Mouse (Mus musculus) G1E (cell line): ENCODE measurements at regions not wholly inside any gene's neighbourhood (a gene's known extent, or its start where the extent isn't known, plus 50 kb on each side); places are given as distances from the start of the nearest gene placed in this dataset.

ENCODE experiments used
- CTCF ChIP-seq: IDR thresholded peaks from 2 replicates; pipeline ENCODE4 v1.5.1; 2012; ENCODE audit warnings: low read depth, low read length, inconsistent platforms, mixed read lengths
- GATA1 ChIP-seq: IDR thresholded peaks from 2 replicates; pipeline ENCODE4 v1.6.1; 2012; ENCODE audit warnings: borderline replicate concordance, low read length, inconsistent platforms, mixed read lengths
- GATA2 ChIP-seq: IDR thresholded peaks from 2 replicates; pipeline ENCODE4 v1.6.1; 2012; ENCODE audit warnings: low read depth, low read length, inconsistent platforms, borderline replicate concordance
- POLR2AphosphoS5 ChIP-seq: IDR thresholded peaks from 2 replicates; pipeline ENCODE4 v1.6.1; 2012; ENCODE audit warnings: low read depth, low read length, inconsistent platforms; ENCODE audit not compliant: insufficient replicate concordance
- TAL1 ChIP-seq: conservative IDR thresholded peaks from 2 replicates; pipeline ENCODE4 v1.6.1; 2012; ENCODE audit warnings: low read depth, low read length, inconsistent platforms, mixed read lengths

DNA sequence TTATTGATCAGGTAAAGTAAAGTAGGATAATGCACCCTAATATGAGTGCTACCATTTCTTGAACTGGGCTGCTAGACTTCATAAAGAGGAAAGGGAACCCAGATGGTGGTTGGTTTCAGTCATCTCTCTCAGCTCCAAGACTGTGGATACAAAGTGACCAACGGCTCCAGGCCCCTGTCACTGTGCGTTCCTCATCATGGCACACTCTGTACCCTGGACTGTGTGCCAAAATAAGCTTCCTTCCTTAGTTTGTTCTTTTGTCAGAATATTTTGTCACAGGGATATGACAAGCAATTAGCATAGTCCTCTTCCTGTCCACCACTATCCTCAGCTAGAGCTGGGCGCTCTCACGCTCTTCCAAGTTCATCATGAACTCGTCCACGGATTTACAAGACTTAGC, 620.9 kb downstream of the Tox3 start:
- no peak for TF ChIP-seq CTCF
- TF ChIP-seq POLR2AphosphoS5, result no peak
- no peak for TF ChIP-seq GATA1
- TF ChIP-seq TAL1, result no peak
- TF ChIP-seq GATA2, result no peak
